Mouse (Mus musculus) CH12.LX (cell line): ENCODE measurements around the gene Slc35d2.

Experiments
- BHLHE40 ChIP-seq: IDR thresholded peaks from 2 replicates; pipeline ENCODE4 v1.6.1; 2011; ENCODE audit warnings: mild to moderate bottlenecking, low read depth, low read length, improper control_type of control experiment
- CHD1 ChIP-seq: IDR thresholded peaks from 2 replicates; pipeline ENCODE4 v1.6.1; 2012; ENCODE audit warnings: low read depth, low read length, improper control_type of control experiment, inconsistent platforms
- CTCF ChIP-seq, 2 experiments: IDR thresholded peaks in 1 of 2; conservative IDR thresholded peaks in 1 of 2; 2 replicates each; pipeline ENCODE4 v1.5.1; 2011 to 2012; ENCODE audit warnings: low read depth in 2 of 2, low read length in 2 of 2, improper control_type of control experiment in 1 of 2, inconsistent platforms in 1 of 2, mild to moderate bottlenecking in 1 of 2, moderate library complexity in 1 of 2
- EP300 ChIP-seq: IDR thresholded peaks from 2 replicates; pipeline ENCODE4 v1.6.1; 2011; ENCODE audit warnings: low read length, improper control_type of control experiment
- JUND ChIP-seq: conservative IDR thresholded peaks from 2 replicates; pipeline ENCODE4 v1.6.1; 2011; ENCODE audit warnings: low read depth, low read length, improper control_type of control experiment
- MAX ChIP-seq: IDR thresholded peaks from 2 replicates; pipeline ENCODE4 v1.6.1; 2011; ENCODE audit warnings: low read length, improper control_type of control experiment
- MAZ ChIP-seq: IDR thresholded peaks from 2 replicates; pipeline ENCODE4 v1.6.1; 2012; ENCODE audit warnings: low read depth, mild to moderate bottlenecking, inconsistent platforms, low read length, improper control_type of control experiment, moderate library complexity
- MXI1 ChIP-seq: IDR thresholded peaks from 2 replicates; pipeline ENCODE4 v1.6.1; 2011; ENCODE audit warnings: mild to moderate bottlenecking, low read depth, low read length, improper control_type of control experiment
- POLR2A ChIP-seq: IDR thresholded peaks from 2 replicates; pipeline ENCODE4 v1.6.1; 2011; ENCODE audit warnings: low read depth, mild to moderate bottlenecking, improper control_type of control experiment, low read length
- POLR2AphosphoS2 ChIP-seq: IDR thresholded peaks from 2 replicates; pipeline ENCODE4 v1.6.1; 2011; ENCODE audit warnings: low read depth, low read length, improper control_type of control experiment
- RAD21 ChIP-seq: IDR thresholded peaks from 2 replicates; pipeline ENCODE4 v1.6.1; 2011; ENCODE audit warnings: low read depth, mild to moderate bottlenecking, low read length, improper control_type of control experiment, moderate library complexity
- SIN3A ChIP-seq: IDR thresholded peaks from 2 replicates; pipeline ENCODE4 v1.6.1; 2012; ENCODE audit warnings: low read length, improper control_type of control experiment, inconsistent platforms
- ZMIZ1 ChIP-seq: IDR thresholded peaks from 2 replicates; pipeline ENCODE4 v1.6.1; 2012; ENCODE audit warnings: low read depth, mild to moderate bottlenecking, inconsistent platforms, low read length, improper control_type of control experiment

- TF ChIP-seq BHLHE40, result no peak
- TF ChIP-seq MAZ, result no peak
- TF ChIP-seq RAD21, result no peak
- TF ChIP-seq CTCF (conservative IDR thresholded peaks at IDR 0.05 in 1 of 2, IDR thresholded peaks at IDR 0.05 in 1 of 2; ENCODE audit: low read depth in 2 of 2, low read length in 2 of 2), result no peak
- TF ChIP-seq MXI1, result no peak
- TF ChIP-seq CHD1, result no peak
- TF ChIP-seq POLR2AphosphoS2, result no peak
- TF ChIP-seq ZMIZ1, result no peak
- no peak for TF ChIP-seq EP300
- no peak for TF ChIP-seq SIN3A
- no peak for TF ChIP-seq JUND
- no peak for TF ChIP-seq POLR2A
- TF ChIP-seq MAX, result no peak
Measured at GRCm38 (mm10) chr13:64163147-64163715, 34.1 kb upstream of the Slc35d2 start.
